Mouse (Mus musculus): ENCODE measurements around the gene Zfp654. TPM values are rescaled to one million over a fixed set of nuclear protein-coding genes. Genes with fewer than 3 reads are reported as not detected.
A peak's percentile ranks its signal among the peaks of the same experiment; 100 is the strongest.

The Zfp654 gene
- total and polyA plus RNA-seq, 2 experiments from 2014 or later = 2.6 to 13.8 TPM

GRCm38 (mm10) chr16:64754743-64755139, 96.7 kb downstream of the Zfp654 start:
- 45% methylated on average over 3 of the region's 3 CpGs for WGBS
- H3K4me1 ChIP-seq (ENCODE audit: insufficient read depth) = no peaks in the 10 kb centered on the region

GRCm38 (mm10) chr16:64753990-64754742, 97.3 kb downstream of the Zfp654 start:
- WGBS = 68% methylated on average over 3 of the region's 3 CpGs
- Histone ChIP-seq H3K27me3 (ENCODE audit: insufficient read depth, low read length) (no peaks in the 10 kb centered on the region), H3K4me2 (ENCODE audit: low read depth) (no peak overlapping the region), H3K9ac (no peak overlapping the region), H3K4me3 (ENCODE audit: low read depth, low read length) (no peak overlapping the region), H3K27ac (ENCODE audit: low read depth, low read length) (no peak overlapping the region), H3K9me3 (ENCODE audit: low read length) (no peaks in the 10 kb centered on the region), H3K4me1 (ENCODE audit: insufficient read depth) (no peaks in the 10 kb centered on the region), H3K36me3 (ENCODE audit: insufficient read depth) (no peaks in the 10 kb centered on the region)
- ATAC-seq = no peak
- DNase-seq = no peak
- TF ChIP-seq CTCF (IDR thresholded peaks at IDR 0.05; ENCODE audit: low read depth) = no peak

More at GRCm38 (mm10) chr16:64754743-64755139, 96.7 kb downstream of the Zfp654 start:
- TF ChIP-seq CTCF (IDR thresholded peaks at IDR 0.05; ENCODE audit: low read depth) = peak; percentile 72
- Histone ChIP-seq H3K27ac (ENCODE audit: low read depth, low read length) (no peak overlapping the region), H3K4me2 (ENCODE audit: low read depth) (no peak overlapping the region), H3K27me3 (ENCODE audit: insufficient read depth, low read length) (no peaks in the 10 kb centered on the region), H3K4me3 (ENCODE audit: low read depth, low read length) (no peak overlapping the region), H3K36me3 (ENCODE audit: insufficient read depth) (no peaks in the 10 kb centered on the region), H3K9ac (no peak overlapping the region), H3K9me3 (ENCODE audit: low read length) (no peaks in the 10 kb centered on the region)
- peak; percentile 64 for ATAC-seq
- DNase-seq = peak; percentile 67

- Histone ChIP-seq H3K27me3 (ENCODE audit: insufficient read depth, low read length) (no peaks in the 10 kb centered on the region), H3K36me3 (ENCODE audit: insufficient read depth) (no peaks in the 10 kb centered on the region), H3K9me3 (ENCODE audit: low read length) (no peaks in the 10 kb centered on the region), H3K27ac (ENCODE audit: low read depth, low read length) (no peak overlapping the region), H3K4me2 (ENCODE audit: low read depth) (no peak overlapping the region), H3K9ac (no peak overlapping the region), H3K4me3 (ENCODE audit: low read depth, low read length) (no peak overlapping the region), H3K4me1 (ENCODE audit: insufficient read depth) (no peaks in the 10 kb centered on the region)
- peak; percentile 94 for DNase-seq
- peak; percentile 74; the same call in 1 of the 2 replicates for ATAC-seq
- TF ChIP-seq CTCF (IDR thresholded peaks at IDR 0.05; ENCODE audit: low read depth) = peak; percentile 96
- WGBS = 7% methylated on average over 10 of the region's 10 CpGs
Measured at GRCm38 (mm10) chr16:64748237-64748636, 103.2 kb downstream of the Zfp654 start.

- no peaks in the 10 kb centered on the region for H3K9me3 ChIP-seq (ENCODE audit: low read length)
- no peaks in the 10 kb centered on the region for H3K36me3 ChIP-seq (ENCODE audit: insufficient read depth)
- H3K27ac ChIP-seq (ENCODE audit: low read depth, low read length) = no peak overlapping the region
- H3K4me3 ChIP-seq (ENCODE audit: low read depth, low read length) = no peak overlapping the region
- H3K27me3 ChIP-seq (ENCODE audit: insufficient read depth, low read length) = no peaks in the 10 kb centered on the region
- ATAC-seq = no peak
- WGBS = 94% methylated on average over 4 of the region's 4 CpGs
- H3K4me2 ChIP-seq (ENCODE audit: low read depth) = no peak overlapping the region
- no peaks in the 10 kb centered on the region for H3K4me1 ChIP-seq (ENCODE audit: insufficient read depth)
- DNase-seq = no peak
- no peak overlapping the region for H3K9ac ChIP-seq
- no peak for TF ChIP-seq CTCF (IDR thresholded peaks at IDR 0.05; ENCODE audit: low read depth)
Measured at GRCm38 (mm10) chr16:64745089-64745488, 106.4 kb downstream of the Zfp654 start.

- Histone ChIP-seq H3K4me2 (ENCODE audit: low read depth) (no peak overlapping the region), H3K4me1 (ENCODE audit: insufficient read depth) (no peaks in the 10 kb centered on the region), H3K9me3 (ENCODE audit: low read length) (no peaks in the 10 kb centered on the region), H3K36me3 (ENCODE audit: insufficient read depth) (no peaks in the 10 kb centered on the region), H3K9ac (no peak overlapping the region), H3K27ac (ENCODE audit: low read depth, low read length) (no peak overlapping the region), H3K27me3 (ENCODE audit: insufficient read depth, low read length) (no peaks in the 10 kb centered on the region), H3K4me3 (ENCODE audit: low read depth, low read length) (no peak overlapping the region)
- no peak for DNase-seq
- 94% methylated on average over 5 of the region's 5 CpGs for WGBS
- no peak for ATAC-seq
- TF ChIP-seq CTCF (IDR thresholded peaks at IDR 0.05; ENCODE audit: low read depth) = no peak
Measured at GRCm38 (mm10) chr16:64737289-64737688, 114.2 kb downstream of the Zfp654 start.

Other genes starting within 250 kb of the Zfp654 start
- gene Csnka2ip, start 249.2 kb downstream of the Zfp654 start, total RNA-seq (2014; rRNA removed) = not detected in 2 replicates
- gene Csnka2ip, start 249.2 kb downstream of the Zfp654 start, polyA plus RNA-seq (2015; fragmentation: Nextera tagmentation; extraction: Ambion mirVana) = not detected in 2 replicates
- 21.4 and 24.8 TPM in 2 replicates for gene 4930453N24Rik, start 80.5 kb downstream of the Zfp654 start, total RNA-seq (2014; rRNA removed)
- gene 4930453N24Rik, start 80.5 kb downstream of the Zfp654 start, polyA plus RNA-seq (2015; fragmentation: Nextera tagmentation; extraction: Ambion mirVana) = 18.2 and 19.8 TPM in 2 replicates
- 79.0 and 82.9 TPM in 2 replicates for gene Cggbp1, start 344 bp upstream of the Zfp654 start, total RNA-seq (2014; rRNA removed)
- 45.3 and 50.9 TPM in 2 replicates for gene Cggbp1, start 344 bp upstream of the Zfp654 start, polyA plus RNA-seq (2015; fragmentation: Nextera tagmentation; extraction: Ambion mirVana)